Mouse (Mus musculus): ENCODE measurements around the gene Gm16440.
"Not testable (repeated sequence)": the region's sequence is repeated elsewhere in the genome, so short reads cannot be mapped to it uniquely, and the experiment has no call there.

GRCm38 (mm10) chr14:6426353-6426752 is 36.2 kb upstream of the Gm16440 start:
- not testable (repeated sequence) for TF ChIP-seq CTCF (IDR thresholded peaks at IDR 0.05; ENCODE audit: insufficient read depth, low read length); POLR2A (IDR thresholded peaks at IDR 0.05; ENCODE audit: borderline replicate concordance, extremely low read depth, low read depth, low read length)

Measured in lung, adult 2 months (tissue).